Mouse (Mus musculus) CH12F3 (cell line): ENCODE measurements around the gene Exd2.

Source experiments
- in situ Hi-C: fragments of 300-500 bp; cut with MboI; formaldehyde crosslinking; loops from 2 replicates; pipeline ENCODE4 v1.14.3; 2020; ENCODE audit warnings: low sequenced_read_pairs

The Exd2 gene

GRCm38 (mm10) chr12:80545310-80545709, 82.4 kb downstream of the Exd2 start:
- in situ Hi-C loops: no loop called here

- in situ Hi-C loops: no loop called here
Measured at GRCm38 (mm10) chr12:80549646-80550045, 86.8 kb downstream of the Exd2 start.
